Mouse (Mus musculus): ENCODE results near the gene Golga4. TPM values are rescaled to one million over a fixed set of nuclear protein-coding genes. Genes with fewer than 3 reads are reported as not detected.

Golga4 gene
- polyA plus RNA-seq (2017; shearing (Covaris generic)) = 79.0 TPM

DNA sequence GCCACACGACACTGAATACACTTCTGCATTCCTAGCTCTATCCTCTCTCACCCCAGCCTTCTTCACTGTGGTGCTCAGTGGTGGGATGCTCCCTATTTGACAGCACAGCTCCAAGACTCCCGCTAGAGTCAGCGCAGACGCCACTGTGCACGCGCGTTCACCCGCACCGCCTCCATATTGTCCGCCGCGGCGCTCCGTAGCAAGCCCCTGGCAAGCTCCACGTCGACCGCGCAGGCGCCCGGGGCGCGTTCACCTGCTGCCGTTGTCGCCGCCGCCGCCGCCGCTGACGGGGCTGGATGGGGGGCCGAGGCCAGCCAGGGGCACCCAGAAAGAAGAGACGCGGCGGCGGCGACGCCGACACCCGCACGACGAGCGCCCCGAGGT lies at the start of gene Golga4:
Gene Golga4 (plus strand): TSS at position 248 of the 384 bp plus-strand sequence.

DNA sequence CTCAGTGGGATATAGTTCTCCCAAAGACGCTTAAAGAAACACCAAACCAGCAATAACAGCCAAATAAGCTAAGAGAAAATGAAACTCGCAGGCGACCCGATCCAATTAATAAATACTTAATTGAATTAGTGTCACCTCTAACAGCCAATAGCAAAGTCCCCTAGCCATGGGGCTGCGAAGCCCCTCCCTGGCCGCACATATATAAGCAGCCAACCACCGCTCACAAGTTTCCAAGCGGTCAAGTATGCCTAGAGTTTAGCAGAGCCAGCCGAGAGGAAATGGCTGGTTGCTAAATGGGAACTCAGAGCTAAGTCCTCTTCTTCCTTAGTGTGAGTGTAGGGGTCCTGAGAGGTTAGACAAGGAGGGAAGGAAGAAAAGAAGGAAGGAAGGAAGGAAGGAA lies 28.1 kb upstream of the Golga4 start, which contains the start of gene Eomes:
Gene Eomes (plus strand): TSS at position 252 of the 400 bp plus-strand sequence.

DNA sequence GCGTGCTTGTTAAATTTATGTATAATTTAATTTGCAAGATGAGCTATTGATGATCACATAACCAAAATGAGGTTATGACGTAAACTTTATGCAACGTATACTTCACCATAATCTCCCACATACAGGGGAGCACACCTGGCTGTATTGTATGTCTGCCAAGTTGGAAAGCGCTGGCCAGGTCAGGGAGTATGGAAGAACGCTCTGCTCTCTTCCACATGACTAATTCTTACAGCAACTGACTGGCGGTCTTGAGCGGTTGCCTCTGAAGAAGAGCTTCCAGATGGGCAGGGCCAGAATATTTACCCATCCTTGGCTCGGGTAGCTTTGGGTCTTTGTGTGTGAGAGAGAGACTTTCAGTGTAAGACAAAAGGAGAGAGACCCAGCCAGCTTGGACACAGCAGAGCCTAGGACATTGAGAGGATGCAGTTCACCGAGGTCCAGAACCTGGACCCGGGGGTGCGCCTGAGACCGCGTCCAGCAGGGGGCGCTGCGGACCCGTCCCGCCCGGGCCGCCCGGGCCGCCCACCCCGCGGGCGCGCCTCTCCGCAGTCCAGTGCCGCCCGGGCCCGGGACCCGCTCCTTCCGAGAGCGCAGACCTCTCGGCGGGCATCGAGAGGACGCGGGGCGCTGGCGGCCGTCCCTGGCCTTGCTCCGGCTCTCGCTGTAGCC lies 100.2 kb downstream of the Golga4 start, which contains the start of gene Itga9:
Gene Itga9 (plus strand): TSS at position 543 of the 669 bp plus-strand sequence.

Other genes with a start within 250 kb of the Golga4 start
- gene Eomes, start 28.1 kb upstream of the Golga4 start, polyA plus RNA-seq (2017; shearing (Covaris generic)) = 2.1 TPM
- gene Itga9, start 100.4 kb downstream of the Golga4 start, polyA plus RNA-seq (2017; shearing (Covaris generic)) = 3.0 TPM

Data from CD4-positive, CD25-positive, alpha-beta regulatory T cell (primary cell).